Mouse (Mus musculus): ENCODE results near the gene Nup188. TPM values are rescaled to one million over a fixed set of nuclear protein-coding genes. Genes with fewer than 3 reads are reported as not detected.

The Nup188 gene
- 10 to 100 TPM; 20.2 to 20.9 TPM for total RNA-seq (2021)
- long read RNA-seq, experiment 1, full-length matches to known transcripts: 3 of 8 reads
- long read RNA-seq, experiment 1, partial matches to known transcripts: 3 of 8 reads
- long read RNA-seq, experiment 1, other reads (novel, unspliced or antisense): 2 of 8 reads
- long read RNA-seq, experiment 2, full-length matches to known transcripts: 1 of 5 reads
- long read RNA-seq, experiment 2, partial matches to known transcripts: 3 of 5 reads
- long read RNA-seq, experiment 2, other reads (novel, unspliced or antisense): 1 of 5 reads

GRCm38 (mm10) chr2:30286192-30287026, at the start of gene Nup188, which contains the start of gene Dolk:
Gene Nup188, plus strand, starts transcription at chr2:30286397.
Gene Dolk, minus strand, starts transcription at chr2:30286334.
- DNase-seq (ENCODE audit: low spot score in 2 of 2): peak; percentile 95 to 98
- intact Hi-C loops (cut with DNase I): no loop called here

DNA sequence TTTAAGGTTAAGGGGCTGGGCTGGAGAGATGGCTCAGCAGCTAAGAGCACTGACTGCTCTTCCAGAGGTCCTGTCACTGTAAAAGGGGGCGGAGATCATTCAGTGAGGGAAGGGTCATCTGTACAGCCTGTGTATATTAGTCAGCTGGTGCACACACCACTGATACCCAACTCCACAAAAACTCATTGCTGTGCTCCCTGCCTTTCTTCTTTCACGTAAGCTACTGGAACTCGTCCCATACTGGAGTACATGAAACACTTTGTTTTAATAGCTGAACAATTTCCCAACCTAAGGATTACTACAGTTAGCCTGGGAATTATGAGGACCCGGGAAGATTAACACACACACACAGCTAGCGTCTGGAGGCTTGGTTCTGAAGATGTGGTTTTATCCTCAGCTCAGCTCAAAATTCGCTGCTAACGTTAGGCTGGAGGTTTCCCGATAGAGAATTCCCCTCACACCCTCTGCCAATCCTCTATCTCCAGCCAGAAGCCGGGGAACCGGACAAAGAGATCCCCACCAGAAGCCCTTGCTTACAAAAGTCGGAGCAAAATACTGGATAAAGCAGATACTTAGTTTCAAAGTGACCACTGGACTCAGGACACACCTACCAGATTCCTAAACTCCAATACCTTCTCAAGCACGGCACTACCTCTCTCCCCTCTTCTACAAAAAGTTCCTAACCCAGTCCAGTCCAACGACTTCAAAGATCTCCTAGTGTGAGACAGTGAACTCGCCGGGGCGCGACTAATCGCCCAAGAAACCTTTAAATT, 49.6 kb upstream of the Nup188 start:
- DNase-seq (ENCODE audit: low spot score in 2 of 2): no peak
- intact Hi-C loops (cut with DNase I): loop anchor here (2.0 kb wide), 3 partner anchors 32 to 66 kb away; partner anchors contain the start of genes Endog, Kyat1 and Spout1

DNA sequence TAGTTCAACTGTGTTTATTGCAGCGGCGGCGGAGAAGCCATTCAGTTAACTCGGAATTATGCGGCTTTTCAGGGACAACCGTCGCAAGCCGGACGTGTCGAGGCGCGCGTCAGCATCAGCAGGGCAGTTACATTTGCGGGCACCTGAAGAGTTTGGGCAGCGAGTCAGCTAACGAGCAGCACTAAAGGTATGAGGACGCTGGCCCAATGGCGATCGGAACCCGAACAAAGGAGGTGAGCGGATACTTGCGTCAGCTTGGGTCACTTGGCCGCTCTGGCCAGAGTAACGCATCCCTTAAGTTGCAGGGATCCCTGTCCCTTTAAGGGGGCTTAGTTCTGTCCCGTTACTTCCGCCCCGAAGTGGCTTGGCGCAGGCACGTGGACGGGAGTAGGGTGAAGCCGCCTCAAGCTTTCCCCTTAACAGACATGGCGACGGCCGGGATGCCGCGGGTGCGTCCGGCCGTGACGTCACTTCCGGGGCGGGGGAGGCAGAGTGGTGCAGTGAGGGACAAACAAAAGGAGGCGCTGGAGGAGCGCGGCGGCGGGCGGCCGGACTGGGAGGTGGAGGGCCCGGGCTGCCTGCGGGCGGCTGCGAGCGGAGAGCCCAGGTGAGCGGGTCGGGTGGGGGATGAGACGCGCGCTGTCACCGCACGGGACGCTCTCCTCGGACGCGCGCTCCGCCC, 48.9 kb upstream of the Nup188 start, which contains the start of gene Lrrc8a:
Gene Lrrc8a (plus strand): TSS at position 517 of the 682 bp plus-strand sequence.
- DNase-seq (ENCODE audit: low spot score in 2 of 2): peak; percentile 99 to 100
- intact Hi-C loops (cut with DNase I): loop anchor here (2.0 kb wide), 3 partner anchors 33 to 67 kb away; partner anchors contain the start of genes Endog, Kyat1 and Spout1

- peak; percentile 63 to 66 for DNase-seq (ENCODE audit: low spot score in 2 of 2)
These were observed 48.3 kb upstream of the Nup188 start for GRCm38 (mm10) chr2:30237881-30238280.

DNA sequence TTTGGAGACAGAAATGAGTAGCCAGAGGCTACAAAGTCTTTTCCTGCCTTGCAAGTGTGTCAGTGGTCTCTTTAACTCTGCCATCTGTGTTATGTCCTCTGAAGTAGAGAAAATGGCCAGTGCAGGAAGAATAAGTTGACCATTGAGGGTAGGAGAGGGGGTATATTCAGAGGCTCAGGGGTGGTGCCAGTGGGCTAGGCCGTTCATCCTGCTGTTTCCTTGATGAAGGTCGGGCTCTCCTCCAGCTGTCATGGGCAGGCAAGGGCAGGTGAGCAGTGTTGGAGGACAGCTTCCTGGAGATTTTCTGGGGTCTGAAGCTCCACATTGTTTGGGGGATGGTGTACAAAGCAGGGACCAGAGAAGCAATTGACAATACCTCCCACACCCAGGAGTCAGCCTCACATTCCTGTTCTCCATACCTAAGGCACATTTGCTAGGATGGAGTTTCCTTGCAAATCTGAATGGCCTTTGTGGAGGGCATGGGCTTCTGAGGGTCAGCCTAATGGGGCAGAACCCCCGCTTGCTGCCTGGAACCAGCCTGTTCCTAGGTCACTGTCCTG, 47.2 kb upstream of the Nup188 start:
- intact Hi-C loops (cut with DNase I): loop anchor here (1.0 kb wide), 1 partner anchor 26 kb away; no protein-coding TSS in a partner anchor
- DNase-seq (ENCODE audit: low spot score in 2 of 2): no peak

More at GRCm38 (mm10) chr2:30237881-30238280, 48.3 kb upstream of the Nup188 start:
- intact Hi-C loops (cut with DNase I): loop anchor here (1.0 to 2.0 kb wide), 4 partner anchors 27 to 67 kb away; partner anchors contain the start of genes Endog, Kyat1 and Spout1

DNA sequence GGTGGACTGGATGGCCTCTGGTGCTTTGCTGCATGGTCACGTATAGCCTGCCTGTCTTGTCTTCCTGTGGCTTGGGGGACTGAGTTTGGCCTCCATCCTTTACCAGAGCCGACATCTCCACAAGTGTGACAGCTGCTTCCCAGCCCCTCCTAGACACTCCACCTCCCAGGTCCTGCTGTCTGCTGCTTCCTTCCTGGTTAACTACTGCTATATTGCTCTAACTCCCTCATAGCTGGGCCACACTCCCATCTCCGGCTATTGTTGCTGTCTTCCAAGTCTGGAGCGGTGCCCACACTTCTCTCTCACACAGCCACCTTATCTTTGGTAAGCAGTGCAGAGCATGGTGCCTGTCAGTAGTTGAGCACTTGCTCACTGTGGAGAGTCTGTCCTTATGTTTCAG, 46.4 kb upstream of the Nup188 start:
- intact Hi-C loops (cut with DNase I): no loop called here

DNA sequence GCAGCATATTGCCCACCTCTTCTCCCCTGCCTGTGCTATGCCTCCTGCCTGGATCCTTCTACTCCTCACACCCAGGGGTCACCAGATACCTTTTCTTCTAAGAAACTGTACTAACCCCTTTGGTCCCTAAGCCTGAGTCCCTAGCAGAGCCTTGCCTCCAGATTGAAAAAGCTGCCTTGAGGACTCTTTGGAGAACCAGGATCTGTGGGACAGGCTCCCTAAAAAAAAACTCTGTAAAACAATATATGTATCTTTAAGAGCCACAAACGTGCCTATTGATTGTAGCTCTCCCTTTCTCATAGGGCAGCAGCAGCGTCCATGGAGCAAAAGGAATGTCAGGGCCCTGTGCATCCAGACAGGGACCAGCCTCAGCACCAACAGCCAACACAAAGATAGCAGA, 45.9 kb upstream of the Nup188 start, which contains the start of gene Gm28035:
Gene Gm28035 (plus strand): TSS at position 301 of the 400 bp plus-strand sequence.
- no peak for DNase-seq (ENCODE audit: low spot score in 2 of 2)
- intact Hi-C loops (cut with DNase I): no loop called here

More for the DNA sequence above, 46.4 kb upstream of the Nup188 start:
- DNase-seq (ENCODE audit: low spot score in 2 of 2): no peak

DNA sequence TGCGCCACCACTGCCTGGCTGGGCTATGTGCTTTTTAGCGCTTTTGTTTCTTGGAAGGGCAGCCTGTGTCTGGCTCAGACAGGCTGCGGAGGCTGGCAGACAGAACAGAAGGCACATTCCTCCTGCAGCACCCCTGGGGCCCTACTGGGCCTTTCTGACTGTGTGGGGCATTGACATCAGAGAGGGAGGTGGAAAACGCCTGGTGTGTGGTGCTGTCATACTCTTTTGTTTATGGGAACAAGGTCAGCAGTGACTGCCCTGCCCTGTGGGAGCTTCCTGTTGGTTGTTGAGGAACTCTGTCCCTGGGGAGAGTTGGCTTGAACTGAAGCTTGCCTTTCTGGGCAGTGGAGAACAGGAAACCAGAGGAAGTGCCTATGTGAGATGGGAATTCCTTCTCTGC, 43.7 kb upstream of the Nup188 start:
- no peak for DNase-seq (ENCODE audit: low spot score in 2 of 2)
- intact Hi-C loops (cut with DNase I): no loop called here

DNA sequence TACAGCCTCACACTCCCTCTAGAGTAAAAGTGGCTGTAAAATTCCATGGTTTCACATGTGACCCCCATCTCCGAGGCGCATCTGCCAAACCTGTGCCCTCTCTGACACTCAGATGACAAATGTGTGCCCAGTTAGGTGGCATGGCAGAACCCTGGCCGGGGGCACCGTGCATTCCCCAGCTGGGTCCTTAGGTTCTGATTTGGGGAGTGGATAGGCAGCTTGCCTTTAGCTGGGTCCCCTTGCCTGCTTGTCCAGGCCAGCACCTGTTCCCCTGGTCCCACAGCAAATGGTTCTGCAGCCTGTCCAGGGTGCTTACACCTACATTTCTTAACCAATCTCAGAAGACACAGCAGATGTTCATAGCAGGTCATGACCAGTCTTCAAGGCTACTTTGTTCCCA, 42.8 kb upstream of the Nup188 start:
- intact Hi-C loops (cut with DNase I): no loop called here
- no peak for DNase-seq (ENCODE audit: low spot score in 2 of 2)

DNA sequence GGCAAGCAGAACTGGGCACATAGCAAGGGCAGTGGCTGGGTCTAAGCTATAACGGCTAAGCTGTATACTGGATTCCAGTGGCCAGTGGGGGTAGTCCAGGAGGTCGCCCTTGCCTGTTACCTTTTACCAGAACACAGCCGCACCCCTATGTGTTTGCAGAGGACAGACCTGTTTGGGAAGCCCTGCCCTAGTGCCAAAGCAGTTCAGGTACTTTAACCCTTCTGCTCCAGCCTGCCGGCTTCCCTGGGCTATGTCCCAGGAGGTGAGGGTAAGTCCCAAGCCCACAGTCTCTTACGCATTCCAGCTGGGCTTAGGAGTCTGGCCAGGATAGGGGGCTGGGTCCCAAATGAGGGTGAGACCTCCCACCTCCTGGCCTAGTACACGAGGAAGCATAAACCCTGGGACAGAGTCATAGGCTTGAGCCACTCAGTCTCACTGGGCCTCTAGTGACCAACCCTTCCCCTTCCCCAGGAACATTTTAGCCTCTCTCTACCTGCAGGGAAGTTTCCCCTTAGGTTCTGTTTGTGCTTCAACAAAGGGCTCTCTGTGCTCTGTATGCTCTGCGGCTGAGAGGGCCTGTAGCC, 41.5 kb upstream of the Nup188 start:
- no peak for DNase-seq (ENCODE audit: low spot score in 2 of 2)
- intact Hi-C loops (cut with DNase I): no loop called here

GRCm38 (mm10) chr2:30247036-30247435, 39.2 kb upstream of the Nup188 start:
- no peak for DNase-seq (ENCODE audit: low spot score in 2 of 2)
- intact Hi-C loops (cut with DNase I): no loop called here

DNA sequence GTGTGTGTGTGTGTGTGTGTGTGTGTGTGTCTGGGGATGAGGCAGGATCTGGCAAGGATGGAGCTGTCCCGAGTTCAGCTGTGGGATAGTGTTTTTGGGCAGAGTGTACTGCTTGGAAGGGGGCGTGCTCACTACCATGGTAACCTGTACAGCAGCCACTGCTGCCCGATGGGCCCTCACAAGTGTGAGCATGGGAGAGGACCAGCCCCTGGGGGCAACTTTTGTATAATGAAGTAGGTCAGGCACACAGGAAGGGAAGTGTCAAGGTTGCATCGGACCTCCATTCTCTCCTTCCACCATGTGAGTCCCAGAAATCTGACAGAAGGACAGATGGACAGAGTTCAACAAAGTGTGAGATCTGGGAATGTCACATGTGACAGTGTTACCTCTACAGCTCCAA, 38.5 kb upstream of the Nup188 start:
- intact Hi-C loops (cut with DNase I): no loop called here
- no peak for DNase-seq (ENCODE audit: low spot score in 2 of 2)

- intact Hi-C loops (cut with DNase I): no loop called here
- no peak for DNase-seq (ENCODE audit: low spot score in 2 of 2)
These were observed 37.0 kb upstream of the Nup188 start for GRCm38 (mm10) chr2:30249182-30249581.

- DNase-seq (ENCODE audit: low spot score in 2 of 2): no peak
- intact Hi-C loops (cut with DNase I): no loop called here
These were observed 35.8 kb upstream of the Nup188 start for GRCm38 (mm10) chr2:30250166-30251128.

GRCm38 (mm10) chr2:30251417-30252104, 34.6 kb upstream of the Nup188 start:
- no peak for DNase-seq (ENCODE audit: low spot score in 2 of 2)

GRCm38 (mm10) chr2:30252521-30252920, 33.7 kb upstream of the Nup188 start:
- intact Hi-C loops (cut with DNase I): no loop called here
- DNase-seq (ENCODE audit: low spot score in 2 of 2): no peak

More at GRCm38 (mm10) chr2:30251417-30252104, 34.6 kb upstream of the Nup188 start:
- intact Hi-C loops (cut with DNase I): no loop called here

Data from left cerebral cortex, postnatal 14 days (tissue).